Mouse (Mus musculus) embryonic facial prominence, embryonic 15.5 days (tissue): ENCODE data around the gene Ap5b1. TPM values are rescaled to one million over a fixed set of nuclear protein-coding genes. Genes with fewer than 3 reads are reported as not detected.

ENCODE experiments used
- ATAC-seq: fragments of 200-750 bp; cut with Nextera tagmentation; 2 replicates; pipeline ENCODE4 v1.8.0; 2017; ENCODE audit warnings: low read depth, moderate TSS enrichment; ENCODE audit not compliant: insufficient number of reproducible peaks, low FRiP score, low TSS enrichment
- H3K27ac ChIP-seq: fragments of 300-500 bp; sonication (generic); replicated peaks from 2 replicates; pipeline ENCODE4 v1.5.1; 2015; ENCODE audit warnings: mild to moderate bottlenecking, inconsistent platforms
- H3K27me3 ChIP-seq: fragments of 300-500 bp; sonication (generic); 2 replicates; pipeline ENCODE4 v1.6.1; 2015; ENCODE audit warnings: inconsistent platforms
- H3K36me3 ChIP-seq: fragments of 300-500 bp; sonication (generic); 2 replicates; pipeline ENCODE4 v1.6.1; 2015; ENCODE audit warnings: mild to moderate bottlenecking, inconsistent platforms
- H3K4me1 ChIP-seq: fragments of 300-500 bp; sonication (generic); 2 replicates; pipeline ENCODE4 v1.6.1; 2015; ENCODE audit warnings: inconsistent platforms
- H3K4me2 ChIP-seq: fragments of 300-500 bp; sonication (generic); replicated peaks from 2 replicates; pipeline ENCODE4 v1.6.1; 2015; ENCODE audit warnings: mild to moderate bottlenecking, inconsistent platforms
- H3K4me3 ChIP-seq: fragments of 300-500 bp; sonication (generic); replicated peaks from 2 replicates; pipeline ENCODE4 v1.5.1; 2015; ENCODE audit warnings: mild to moderate bottlenecking, inconsistent platforms
- H3K9ac ChIP-seq: fragments of 300-500 bp; sonication (generic); 2 replicates; pipeline ENCODE4 v1.6.1; 2015; ENCODE audit warnings: inconsistent platforms
- H3K9me3 ChIP-seq: fragments of 300-500 bp; sonication (generic); replicated peaks from 2 replicates; pipeline ENCODE4 v1.6.1; 2016; ENCODE audit warnings: inconsistent platforms
- WGBS: fragments of 180-500 bp; shearing (Covaris S2); methylation state at CpG from one replicate; pipeline ENCODE4 v1.1.7; 2015; 5-methylcytosine and 5-hydroxymethylcytosine counted together
- polyA plus RNA-seq: library from polyadenylated mRNA; unstranded; fragments of >200 nt; fragmentation: Nextera tagmentation; extraction: Ambion mirVana; gene quantifications from 2 replicates; pipeline ENCODE4 v1.2.1, GENCODE M21; 2015

The Ap5b1 gene
- polyA plus RNA-seq, 1 experiment from 2014 or later = 5.7 TPM

- WGBS = 71% methylated on average over 3 of the region's 3 CpGs
- peaks cover 8% of the 10 kb centered on the region for H3K36me3 ChIP-seq
- H3K9ac ChIP-seq = no peak overlapping the region
- no peak overlapping the region for H3K27ac ChIP-seq
- H3K4me1 ChIP-seq = peaks cover 20% of the 10 kb centered on the region
- ATAC-seq = no peak
- no peak overlapping the region for H3K4me2 ChIP-seq
- no peaks in the 10 kb centered on the region for H3K27me3 ChIP-seq
- no peak overlapping the region for H3K4me3 ChIP-seq
- H3K9me3 ChIP-seq = no peaks in the 10 kb centered on the region
These were observed 45.1 kb downstream of the Ap5b1 start for GRCm38 (mm10) chr19:5612762-5613411.

- WGBS = 62% methylated on average over 2 of the region's 2 CpGs
- Histone ChIP-seq H3K4me3 (no peak overlapping the region), H3K36me3 (no peaks in the 10 kb centered on the region), H3K9ac (no peak overlapping the region), H3K9me3 (no peaks in the 10 kb centered on the region), H3K4me1 (peaks cover 5% of the 10 kb centered on the region), H3K27ac (no peak overlapping the region), H3K4me2 (no peak overlapping the region), H3K27me3 (no peaks in the 10 kb centered on the region)
- no peak for ATAC-seq
These were observed 47.1 kb downstream of the Ap5b1 start for GRCm38 (mm10) chr19:5614953-5615352.

GRCm38 (mm10) chr19:5620007-5620406 is 52.2 kb downstream of the Ap5b1 start:
- Histone ChIP-seq H3K9me3 (no peaks in the 10 kb centered on the region), H3K27me3 (no peaks in the 10 kb centered on the region), H3K4me1 (no peaks in the 10 kb centered on the region), H3K27ac (no peak overlapping the region), H3K4me2 (no peak overlapping the region), H3K36me3 (no peaks in the 10 kb centered on the region), H3K4me3 (no peak overlapping the region), H3K9ac (no peak overlapping the region)
- WGBS = 84% methylated on average over 4 of the region's 4 CpGs
- no peak for ATAC-seq

Other genes starting within 250 kb of the Ap5b1 start
- gene Catsper1, start 232.3 kb upstream of the Ap5b1 start, polyA plus RNA-seq = not detected in 2 replicates
- gene Cst6, start 218.5 kb upstream of the Ap5b1 start, polyA plus RNA-seq = 67.9 and 76.8 TPM in 2 replicates
- gene Eif1ad, start 201.3 kb upstream of the Ap5b1 start, polyA plus RNA-seq = 48.6 and 55.1 TPM in 2 replicates
- gene Banf1, start 200.9 kb upstream of the Ap5b1 start, polyA plus RNA-seq = 399 and 402 TPM in 2 replicates
- 81.5 and 83.5 TPM in 2 replicates for gene Sart1, start 179.3 kb upstream of the Ap5b1 start, polyA plus RNA-seq
- 0.72 and 1.1 TPM in 2 replicates for gene Tsga10ip, start 165.5 kb upstream of the Ap5b1 start, polyA plus RNA-seq
- gene Drap1, start 143.0 kb upstream of the Ap5b1 start, polyA plus RNA-seq = 267 and 280 TPM in 2 replicates
- gene AI837181, start 142.9 kb upstream of the Ap5b1 start, polyA plus RNA-seq = 67.4 and 72.3 TPM in 2 replicates
- not detected in 2 replicates for gene Fosl1, start 120.5 kb upstream of the Ap5b1 start, polyA plus RNA-seq
- gene Ccdc85b, start 110.1 kb upstream of the Ap5b1 start, polyA plus RNA-seq = 8.0 and 8.9 TPM in 2 replicates
- 114 and 125 TPM in 2 replicates for gene Fibp, start 107.4 kb upstream of the Ap5b1 start, polyA plus RNA-seq
- gene Ctsw, start 99.5 kb upstream of the Ap5b1 start, polyA plus RNA-seq = 1.4 and 2.8 TPM in 2 replicates
- 219 and 226 TPM in 2 replicates for gene Efemp2, start 94.1 kb upstream of the Ap5b1 start, polyA plus RNA-seq
- gene Mus81, start 79.6 kb upstream of the Ap5b1 start, polyA plus RNA-seq = 44.1 and 45.2 TPM in 2 replicates
- 2,278 and 2,311 TPM in 2 replicates for gene Cfl1, start 77.6 kb upstream of the Ap5b1 start, polyA plus RNA-seq
- gene 1700020D05Rik, start 64.2 kb upstream of the Ap5b1 start, polyA plus RNA-seq = 0.16 TPM in 1 of 2 replicates, not detected in the other
- 10.7 and 11.7 TPM in 2 replicates for gene Snx32, start 57.5 kb upstream of the Ap5b1 start, polyA plus RNA-seq
- gene Ovol1, start 7.4 kb upstream of the Ap5b1 start, polyA plus RNA-seq = 22.1 and 23.3 TPM in 2 replicates
- gene Rnaseh2c, start 33.8 kb downstream of the Ap5b1 start, polyA plus RNA-seq = 122 and 126 TPM in 2 replicates
- gene Kat5, start 42.2 kb downstream of the Ap5b1 start, polyA plus RNA-seq = 49.4 and 52.3 TPM in 2 replicates
- gene Rela, start 69.5 kb downstream of the Ap5b1 start, polyA plus RNA-seq = 61.4 and 62.4 TPM in 2 replicates
- gene Sipa1, start 95.7 kb downstream of the Ap5b1 start, polyA plus RNA-seq = 29.4 and 30.4 TPM in 2 replicates
- gene Map3k11, start 120.7 kb downstream of the Ap5b1 start, polyA plus RNA-seq = 27.1 and 30.0 TPM in 2 replicates
- 24.6 and 26.6 TPM in 2 replicates for gene Pcnx3, start 120.9 kb downstream of the Ap5b1 start, polyA plus RNA-seq
- gene Kcnk7, start 136.3 kb downstream of the Ap5b1 start, polyA plus RNA-seq = 3.8 TPM in 2 replicates
- 32.4 and 35.9 TPM in 2 replicates for gene Ehbp1l1, start 158.3 kb downstream of the Ap5b1 start, polyA plus RNA-seq
- 110 and 111 TPM in 2 replicates for gene Fam89b, start 161.6 kb downstream of the Ap5b1 start, polyA plus RNA-seq
- 52.5 and 53.5 TPM in 2 replicates for gene Ltbp3, start 172.9 kb downstream of the Ap5b1 start, polyA plus RNA-seq
- gene Scyl1, start 203.4 kb downstream of the Ap5b1 start, polyA plus RNA-seq = 81.4 and 81.8 TPM in 2 replicates